Mouse (Mus musculus): ENCODE measurements at regions not wholly inside any gene's neighbourhood (a gene's known extent, or its start where the extent isn't known, plus 50 kb on each side); places are given as distances from the start of the nearest gene placed in this dataset.

GRCm38 (mm10) chr1:39123081-39123812, 70.3 kb upstream of the Npas2 start:
- TF ChIP-seq CHD2 (IDR thresholded peaks at IDR 0.05; ENCODE audit: low read depth, low read length) (no peak), ZC3H11A (IDR thresholded peaks at IDR 0.05; ENCODE audit: borderline replicate concordance, low read depth, low read length) (no peak), ZNF384 (IDR thresholded peaks at IDR 0.05; ENCODE audit: low read depth, low read length) (no peak), MAFK (IDR thresholded peaks at IDR 0.05; ENCODE audit: insufficient read depth, low read depth, low read length) (no peak), HCFC1 (IDR thresholded peaks at IDR 0.05; ENCODE audit: borderline replicate concordance, insufficient read depth, low read length) (no peak)
